Mouse (Mus musculus): ENCODE measurements around the gene Atp2a2.
A peak's percentile ranks its signal among the peaks of the same experiment; 100 is the strongest.
"Not testable (repeated sequence)": the region's sequence is repeated elsewhere in the genome, so short reads cannot be mapped to it uniquely, and the experiment has no call there.

Atp2a2 gene

DNA sequence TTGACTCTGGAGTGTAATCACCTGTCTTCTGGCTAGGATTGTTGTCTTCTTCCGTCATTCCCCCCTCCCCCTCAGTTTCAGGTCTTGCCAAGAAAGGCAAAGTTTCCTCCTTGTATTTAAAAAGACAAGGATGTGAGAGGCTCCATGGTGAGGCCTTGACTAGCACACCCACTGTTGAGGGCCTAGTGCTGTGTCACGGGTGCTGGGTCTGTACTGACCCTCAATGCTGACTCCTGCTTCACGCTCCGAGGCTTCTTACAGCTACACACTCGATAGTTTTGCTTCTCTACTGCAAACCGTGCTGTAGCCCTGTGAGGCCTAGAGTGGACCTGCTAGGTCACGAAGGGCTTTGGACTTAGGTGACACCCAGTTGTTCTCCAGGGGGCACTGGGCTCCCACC is 49.8 kb downstream of the Atp2a2 start:
- no peak for DNase-seq (ENCODE audit: low spot score in 2 of 2)

- no peak for DNase-seq (ENCODE audit: low spot score in 2 of 2)
These were observed 50.7 kb downstream of the Atp2a2 start for GRCm38 (mm10) chr5:122451324-122451723.

DNA sequence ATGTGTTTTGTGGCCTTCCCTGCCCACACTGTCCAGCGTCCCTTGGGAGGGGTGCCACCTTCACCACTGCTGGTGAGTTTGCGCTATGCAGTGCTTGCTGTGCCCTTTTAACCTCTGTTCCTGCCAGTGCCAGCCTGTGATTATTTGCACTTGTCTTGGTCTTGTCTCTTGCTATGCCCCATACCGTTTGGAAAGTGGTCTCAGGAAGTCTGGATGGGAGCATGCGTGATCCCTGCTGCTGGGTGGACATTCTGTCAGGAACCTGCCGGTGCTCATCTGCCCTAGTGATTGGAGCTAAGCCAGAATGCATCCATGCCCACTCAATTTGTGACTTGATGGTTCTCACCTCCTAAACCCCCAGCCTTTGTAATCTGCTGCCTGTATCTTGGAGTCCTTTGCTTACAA is 51.1 kb downstream of the Atp2a2 start:
- DNase-seq (ENCODE audit: low spot score in 2 of 2), result no peak

DNA sequence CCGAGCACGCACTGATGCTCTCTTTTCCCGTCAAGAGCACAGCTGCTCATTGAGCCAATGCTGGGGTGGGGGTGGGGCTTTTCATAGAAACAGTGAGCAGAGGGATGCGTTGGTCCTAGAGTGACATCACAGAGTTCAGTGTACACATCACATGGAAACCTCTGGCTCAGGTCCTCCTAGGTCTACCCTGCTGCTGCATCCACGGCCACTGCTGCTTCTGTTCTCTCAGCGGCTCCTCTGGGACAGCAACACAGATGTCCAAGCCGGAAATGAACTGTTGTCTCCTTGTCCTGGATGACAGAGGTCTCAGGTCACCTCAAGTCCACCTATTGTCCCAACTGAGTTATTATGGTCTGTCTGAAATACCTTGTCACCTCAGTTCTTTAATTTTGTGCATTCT is 52.1 kb downstream of the Atp2a2 start:
- no peak for DNase-seq (ENCODE audit: low spot score in 2 of 2)

- DNase-seq (ENCODE audit: low spot score in 2 of 2), result no peak
These were observed 53.2 kb downstream of the Atp2a2 start for GRCm38 (mm10) chr5:122448869-122449268.

DNA sequence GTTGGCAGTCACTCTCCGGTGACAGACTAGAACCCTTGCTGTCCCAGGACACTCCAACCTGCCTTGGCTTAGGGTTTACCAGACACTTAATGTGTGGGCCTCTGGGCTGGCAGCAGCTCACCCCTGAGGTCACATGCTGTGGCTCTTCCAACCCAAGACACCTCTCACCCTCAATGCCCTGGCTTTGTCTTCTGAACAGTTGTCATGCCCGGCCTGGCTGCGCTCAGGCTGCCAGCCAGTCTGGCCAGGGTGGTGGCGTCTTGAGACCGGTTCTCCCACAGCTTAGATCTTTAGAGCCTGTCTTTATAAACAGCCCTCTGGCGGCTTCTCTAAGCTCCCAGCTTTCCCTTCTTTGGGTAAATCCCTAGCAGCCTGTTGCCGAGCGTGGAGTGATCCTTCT is 54.2 kb downstream of the Atp2a2 start:
- DNase-seq (ENCODE audit: low spot score in 2 of 2), result no peak

- no peak for DNase-seq (ENCODE audit: low spot score in 2 of 2)
These were observed 56.9 kb downstream of the Atp2a2 start for GRCm38 (mm10) chr5:122445051-122445610.

- DNase-seq (ENCODE audit: low spot score in 2 of 2), result no peak
These were observed 57.5 kb downstream of the Atp2a2 start for GRCm38 (mm10) chr5:122444492-122444891.

- DNase-seq (ENCODE audit: low spot score in 2 of 2), result no peak
These were observed 61.9 kb downstream of the Atp2a2 start for GRCm38 (mm10) chr5:122440095-122440630.

DNA sequence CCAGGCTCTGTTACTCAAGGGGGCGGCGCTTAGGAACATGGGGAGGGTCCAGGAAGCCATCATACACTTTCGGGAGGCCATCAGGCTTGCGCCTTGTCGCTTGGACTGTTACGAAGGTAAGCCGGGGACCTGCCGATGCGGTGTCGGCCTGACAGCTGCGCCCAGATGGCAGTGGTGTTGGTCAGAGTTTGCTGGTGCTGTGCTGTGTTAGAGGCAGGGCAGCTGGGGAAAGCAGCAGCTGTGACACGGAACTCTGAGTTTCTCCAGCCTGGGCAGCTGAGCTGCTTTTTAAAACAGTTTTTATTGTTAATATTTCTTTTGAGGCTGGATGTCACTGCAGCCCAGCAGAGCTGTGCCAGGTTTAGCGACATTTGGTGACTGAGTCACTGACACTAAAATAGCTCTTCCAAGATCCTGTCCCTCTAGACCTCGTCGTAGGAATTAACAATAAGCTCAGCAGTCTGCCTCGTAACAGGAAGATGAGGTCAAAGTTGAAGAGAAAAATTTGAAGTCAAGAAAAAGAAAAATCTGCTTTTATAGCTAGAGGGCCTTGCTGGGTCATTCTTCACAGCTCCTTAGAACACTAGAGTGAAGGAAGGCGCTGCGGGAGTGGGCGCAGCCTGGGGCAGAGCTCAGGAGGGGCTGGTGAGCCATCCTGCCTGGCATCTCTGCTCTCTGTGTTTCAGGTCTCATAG is 62.5 kb downstream of the Atp2a2 start:
- no peak for DNase-seq (ENCODE audit: low spot score in 2 of 2)

GRCm38 (mm10) chr5:122434541-122434940 is 67.5 kb downstream of the Atp2a2 start:
- no peak for DNase-seq (ENCODE audit: low spot score in 2 of 2)

DNA sequence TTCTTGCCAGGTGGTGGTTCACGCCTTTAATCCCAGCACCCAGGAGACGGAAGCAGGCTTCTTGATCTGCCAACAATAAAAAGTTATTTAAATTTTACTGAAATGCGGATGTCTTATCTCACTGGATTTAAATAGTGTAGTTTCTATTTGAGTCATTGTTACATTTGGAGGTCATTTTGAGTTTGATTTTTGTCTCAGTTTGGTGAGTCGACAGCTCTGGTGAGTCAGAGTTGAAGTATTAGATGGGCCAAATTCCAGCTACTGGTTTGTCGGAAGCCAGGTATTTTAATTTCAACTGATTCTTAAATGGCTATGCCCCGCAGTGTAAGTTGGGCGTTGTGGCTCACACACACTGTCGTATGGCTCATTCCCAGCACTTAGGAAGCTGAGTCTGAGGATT is 70.8 kb downstream of the Atp2a2 start:
- no peak for DNase-seq (ENCODE audit: low spot score in 2 of 2)

DNA sequence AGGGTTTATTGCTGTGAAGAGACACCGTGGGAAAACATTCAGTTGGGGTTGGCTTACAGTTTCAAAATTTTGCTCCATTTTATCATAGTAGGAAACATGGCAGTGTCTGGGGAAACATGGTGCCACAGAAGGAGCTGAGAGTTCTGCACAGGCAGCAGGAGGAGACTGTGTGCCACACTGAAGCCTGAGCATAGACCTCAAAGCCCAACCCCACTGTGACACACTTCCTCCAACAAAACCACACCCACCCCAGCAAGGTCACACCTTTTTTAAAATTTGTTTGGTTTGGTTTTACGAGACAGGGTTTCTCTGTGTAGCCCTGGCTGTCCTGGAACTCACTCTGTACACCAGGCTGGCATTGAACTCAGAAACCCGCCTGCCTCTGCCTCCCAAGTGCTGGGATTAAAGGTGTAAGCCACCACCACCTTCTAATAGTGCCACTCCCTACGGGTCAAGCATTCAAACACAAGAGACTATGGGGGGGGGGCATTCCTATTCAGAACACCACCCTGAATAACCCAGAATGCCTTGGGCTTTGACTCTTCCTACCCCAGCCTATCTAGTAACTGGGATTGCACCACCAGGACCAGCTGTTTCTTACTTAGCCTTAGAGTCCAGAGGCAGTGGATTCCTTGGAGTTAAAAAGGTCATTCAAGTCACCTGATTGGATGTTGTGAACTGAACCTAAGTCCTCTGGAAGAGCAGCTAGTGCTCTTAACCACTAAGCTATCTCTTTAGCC is 71.8 kb downstream of the Atp2a2 start:
- DNase-seq (ENCODE audit: low spot score in 2 of 2), result no peak

GRCm38 (mm10) chr5:122425550-122425949 is 76.5 kb downstream of the Atp2a2 start:
- no peak for DNase-seq (ENCODE audit: low spot score in 2 of 2)

GRCm38 (mm10) chr5:122423083-122423482 is 78.9 kb downstream of the Atp2a2 start:
- no peak for DNase-seq (ENCODE audit: low spot score in 2 of 2)

GRCm38 (mm10) chr5:122422071-122422964 is 79.7 kb downstream of the Atp2a2 start:
- DNase-seq (ENCODE audit: low spot score in 2 of 2), result peak; percentile 83 to 88

DNA sequence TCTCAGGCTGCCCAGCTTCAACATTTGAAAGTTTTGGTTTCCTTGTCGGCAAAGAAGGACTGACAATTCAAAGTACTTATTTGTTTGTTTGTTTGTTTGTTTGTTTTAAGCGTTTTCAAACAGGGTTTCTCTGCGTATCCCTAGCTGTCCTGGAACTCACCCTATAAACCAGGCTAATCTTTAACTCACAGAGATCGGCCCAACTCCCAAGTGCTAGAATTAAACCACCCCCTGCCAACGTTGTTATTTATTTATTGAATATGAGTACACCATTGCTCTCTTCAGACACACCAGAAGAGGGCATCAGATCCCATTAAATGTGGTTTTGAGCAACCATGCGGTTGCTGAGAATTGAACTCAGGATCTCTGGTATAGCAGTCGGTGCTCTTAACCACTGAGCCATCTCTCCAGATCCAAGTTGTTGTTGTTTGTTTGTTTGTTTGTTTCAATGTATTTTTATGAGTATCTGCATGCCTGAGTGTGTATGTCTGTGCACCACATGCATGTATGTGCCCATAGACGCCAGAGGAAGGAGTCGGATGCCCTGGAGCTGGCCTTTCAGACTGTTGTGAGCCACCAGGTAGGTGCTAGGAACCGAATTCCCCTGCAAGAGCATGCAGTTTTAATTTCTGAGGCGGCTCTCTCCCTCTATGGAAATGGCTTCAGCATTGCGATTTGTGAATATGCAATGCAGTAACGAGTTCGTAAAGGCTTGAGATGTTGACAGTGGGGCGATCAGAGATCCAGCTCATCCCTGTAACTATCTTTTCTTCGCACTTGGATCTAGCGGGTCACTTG is 80.6 kb downstream of the Atp2a2 start, which contains the start of gene Anapc7:
TSS of gene Anapc7 (plus strand) at position 423 of the 798 bp plus-strand sequence.
- no peak for DNase-seq (ENCODE audit: low spot score in 2 of 2)

DNA sequence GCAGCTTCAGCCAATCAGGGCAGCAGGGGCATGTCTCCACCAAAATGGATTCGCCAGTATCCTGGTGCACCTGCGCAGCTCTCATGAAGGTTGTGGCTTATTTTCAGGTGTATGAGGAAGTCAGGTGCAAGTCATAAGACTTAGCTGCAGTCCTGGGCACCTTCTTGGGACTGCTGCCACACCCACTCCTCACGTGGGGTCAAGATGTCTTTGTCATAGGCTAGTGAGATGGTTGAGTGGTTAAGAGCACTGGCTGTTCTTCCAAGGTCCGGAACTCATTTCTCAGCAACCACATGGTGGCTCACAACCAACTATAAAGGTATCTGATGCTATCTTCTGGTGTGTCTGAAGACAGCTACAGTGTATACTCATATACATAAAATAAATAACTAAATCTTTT is 81.3 kb downstream of the Atp2a2 start:
- not testable (repeated sequence) for DNase-seq (ENCODE audit: low spot score in 2 of 2)

DNA sequence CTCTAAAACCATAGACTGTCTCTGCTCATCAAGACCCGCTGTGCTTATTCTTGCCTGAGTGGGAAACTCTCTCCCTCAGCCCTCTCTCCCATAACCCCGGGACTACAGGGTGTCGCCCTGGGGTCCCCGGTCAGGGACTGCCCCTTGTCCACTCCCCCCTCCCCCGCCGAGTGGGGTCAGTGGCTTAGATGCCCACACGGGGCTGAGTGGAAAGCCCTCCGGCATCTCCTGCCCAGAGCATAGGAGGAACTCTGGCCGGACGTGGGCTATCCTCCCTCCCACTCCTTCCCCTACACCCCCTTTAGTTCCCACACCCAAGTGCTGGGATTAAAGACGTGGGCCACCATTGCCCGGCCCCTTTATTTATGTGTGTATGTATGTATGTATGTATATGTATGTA is 86.6 kb downstream of the Atp2a2 start:
- no peak for DNase-seq (ENCODE audit: low spot score in 2 of 2)

- DNase-seq (ENCODE audit: low spot score in 2 of 2), result no peak
These were observed 87.7 kb downstream of the Atp2a2 start for GRCm38 (mm10) chr5:122414351-122414750.

GRCm38 (mm10) chr5:122412826-122413225 is 89.2 kb downstream of the Atp2a2 start:
- no peak for DNase-seq (ENCODE audit: low spot score in 2 of 2)
